Mouse (Mus musculus) thymus, adult 18-20 months (tissue): Measurements from ENCODE around the gene Fxyd3.

ENCODE experiments used
- DNase-seq, 2 experiments: peaks; one replicate each; pipeline ENCODE4 v3.0.0; 2022; ENCODE audit warnings: mixed read lengths in 2 of 2

Fxyd3 gene

DNA sequence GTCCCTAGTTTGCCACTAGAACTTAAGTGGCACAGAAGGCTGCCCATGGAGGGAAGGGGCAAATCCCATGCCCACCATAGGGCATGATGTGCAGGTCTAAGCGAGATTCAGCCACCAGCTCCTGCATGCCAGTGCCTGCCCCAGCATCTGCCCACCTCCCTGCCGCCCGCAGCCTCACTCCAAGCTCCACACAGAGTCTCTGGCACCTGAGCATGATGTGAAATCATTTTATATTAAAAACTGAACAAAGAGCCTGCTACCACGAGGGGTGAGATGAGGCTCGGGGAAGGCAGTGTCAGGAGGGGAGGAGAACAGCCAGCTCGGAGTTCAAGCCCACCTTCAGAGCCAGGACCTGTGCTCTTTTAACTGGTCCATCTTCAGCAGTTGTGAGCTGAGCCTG is 6.2 kb downstream of the Fxyd3 start:
- no peak for DNase-seq

DNA sequence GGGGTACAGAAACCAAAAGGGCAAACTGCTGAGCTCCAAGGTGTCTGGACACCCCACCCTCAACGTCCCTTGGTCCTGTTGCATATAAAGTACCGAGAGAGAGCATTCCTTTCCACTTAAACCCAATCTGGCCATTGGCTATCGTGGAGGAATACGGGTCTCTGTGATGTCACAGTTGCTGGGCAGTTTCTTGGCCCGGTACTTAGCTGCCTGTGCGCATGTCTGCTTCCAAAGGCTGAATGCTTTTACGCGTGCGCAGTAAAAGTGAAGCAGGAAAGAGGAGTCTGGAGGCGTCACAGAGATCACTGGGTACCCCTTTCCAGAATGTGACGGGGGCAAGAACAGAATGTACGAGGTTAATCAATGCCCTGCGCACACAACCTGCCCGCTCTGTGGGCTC is 7.0 kb downstream of the Fxyd3 start:
- DNase-seq, result no peak

DNA sequence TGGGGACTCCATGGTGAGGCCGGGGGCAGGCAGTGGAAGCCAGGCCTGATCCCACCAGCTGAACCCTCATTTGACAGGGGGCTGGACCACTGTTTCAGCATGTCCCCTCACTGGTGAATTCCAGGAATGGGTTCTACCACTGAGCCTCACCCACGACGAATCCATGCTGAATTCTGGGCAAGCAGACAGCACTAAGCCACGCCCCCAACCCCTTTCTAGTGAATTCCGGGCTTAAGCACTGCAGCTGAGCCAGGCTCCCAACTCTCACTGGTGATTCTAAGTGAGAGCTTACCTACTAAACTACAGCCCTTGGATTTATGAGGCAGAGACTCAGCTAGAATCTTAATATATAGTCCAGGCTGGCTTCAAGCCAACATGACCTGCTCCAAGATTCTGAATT is 8.7 kb downstream of the Fxyd3 start:
- DNase-seq, result no peak

DNA sequence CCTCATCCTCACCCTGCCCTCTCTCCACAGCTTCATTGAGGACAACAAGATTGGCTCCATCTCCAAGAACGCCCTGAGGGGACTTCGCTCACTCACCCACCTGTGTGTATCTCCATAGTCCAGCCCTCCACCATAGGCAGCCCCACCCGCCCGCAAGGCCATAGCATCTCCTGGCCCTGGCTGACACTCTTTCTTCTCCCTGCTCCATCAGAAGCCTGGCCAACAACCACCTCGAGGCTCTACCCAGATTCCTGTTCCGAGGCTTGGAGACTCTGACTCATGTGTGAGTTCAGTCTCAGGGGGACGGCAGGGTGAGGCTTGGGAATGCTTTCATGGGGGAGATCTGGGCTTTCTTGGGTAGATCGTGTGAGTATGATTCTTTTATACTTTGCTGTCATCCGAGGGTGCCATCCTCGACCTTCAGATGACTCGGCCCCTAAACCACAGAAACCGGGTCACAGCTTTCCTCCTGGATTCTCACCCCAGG is 13.4 kb downstream of the Fxyd3 start:
- DNase-seq, result no peak

DNA sequence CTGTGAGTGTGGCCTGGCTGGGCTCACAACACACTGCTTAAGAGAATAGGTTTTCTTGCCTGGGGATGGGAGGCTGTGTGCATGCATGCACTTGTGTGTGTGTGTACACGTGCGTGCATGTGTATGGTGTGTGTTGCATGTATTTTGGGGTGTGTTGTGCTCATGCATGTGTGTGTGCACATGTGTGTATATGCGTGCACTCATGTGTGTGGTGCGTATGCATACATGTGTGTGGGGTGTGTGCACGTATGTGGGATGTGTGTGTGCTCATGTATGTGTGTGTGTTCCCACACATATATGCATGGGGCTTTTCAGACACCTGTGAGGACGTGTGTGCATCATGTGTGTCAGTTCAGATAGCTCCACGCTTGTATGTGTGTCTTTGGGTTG is 15.9 kb downstream of the Fxyd3 start:
- DNase-seq, result no peak

DNA sequence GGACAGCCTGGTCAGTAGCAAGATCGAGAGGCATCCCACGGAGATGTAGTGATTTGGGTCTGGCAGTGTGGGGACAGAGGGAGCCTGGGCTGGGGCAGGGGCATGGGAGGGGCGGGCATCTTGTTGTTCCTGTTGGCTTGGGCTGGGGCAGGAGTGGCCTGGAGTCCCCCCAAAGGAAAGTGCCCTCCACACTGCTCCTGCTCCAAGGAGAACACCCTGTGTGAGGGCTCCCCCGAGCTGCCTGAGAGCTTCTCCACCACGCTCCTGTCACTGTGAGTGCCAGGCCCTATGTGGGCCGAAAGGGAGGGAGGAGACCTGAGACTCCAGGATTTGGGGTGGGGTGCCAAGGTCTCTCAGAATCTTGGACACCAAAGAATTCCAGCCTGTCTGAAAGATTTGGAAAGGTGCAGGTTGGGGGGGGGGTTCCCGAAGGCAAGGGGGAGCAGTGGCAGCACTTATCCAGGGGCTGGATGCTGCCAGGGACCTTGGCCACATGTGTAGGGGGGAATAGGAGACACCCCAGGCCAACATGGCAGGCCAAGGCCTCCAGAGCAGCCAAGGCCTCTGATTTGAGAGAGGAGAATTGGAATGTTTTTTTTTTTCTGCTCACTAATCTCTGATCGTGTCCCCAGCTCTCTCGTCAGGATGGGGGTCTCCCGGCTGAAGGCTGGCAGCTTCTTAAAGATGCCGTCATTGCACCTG is 16.4 kb downstream of the Fxyd3 start:
- DNase-seq, result no peak

DNA sequence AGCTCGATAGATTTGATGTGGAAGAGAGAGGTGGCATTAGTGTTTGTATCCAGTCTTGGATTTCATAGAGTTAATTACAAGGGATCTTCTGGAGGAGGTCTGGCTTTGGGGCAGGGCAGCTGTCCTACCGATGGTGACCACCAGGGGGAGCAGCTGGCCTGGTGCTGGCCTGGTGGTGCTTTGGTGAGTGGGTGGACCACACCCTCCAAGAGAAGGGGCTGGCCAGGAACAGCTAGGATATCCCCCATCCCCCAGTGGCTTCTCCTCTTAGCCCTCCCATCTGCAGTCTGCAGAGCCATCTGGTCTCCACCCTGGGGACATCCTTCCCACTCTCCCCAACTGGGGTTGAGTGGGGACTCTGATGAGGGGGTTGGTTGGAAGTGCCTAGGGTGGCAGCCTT is 17.4 kb downstream of the Fxyd3 start, which contains the start of gene Lgi4:
TSS of gene Lgi4 (plus strand) at position 235 of the 400 bp plus-strand sequence.
- no peak for DNase-seq

DNA sequence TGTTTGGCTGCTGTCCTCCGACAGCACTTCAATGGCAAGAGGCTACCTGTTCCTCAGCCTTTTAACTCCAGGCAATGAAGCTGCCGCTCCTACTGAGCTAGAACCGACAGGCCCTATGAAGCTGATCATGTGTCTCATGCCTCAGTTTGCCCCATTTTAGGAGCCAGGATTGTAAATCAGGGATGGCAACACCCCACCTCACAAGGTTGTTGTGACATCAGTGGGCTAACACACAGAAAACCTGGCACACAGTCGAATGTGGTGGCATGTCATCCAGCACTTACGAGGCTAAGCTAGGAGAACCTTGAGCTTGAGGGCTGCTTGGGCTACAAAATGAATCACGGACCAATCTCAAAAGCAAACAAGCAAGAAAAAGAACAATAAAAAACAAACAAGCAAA is 18.3 kb downstream of the Fxyd3 start:
- DNase-seq, result no peak

DNA sequence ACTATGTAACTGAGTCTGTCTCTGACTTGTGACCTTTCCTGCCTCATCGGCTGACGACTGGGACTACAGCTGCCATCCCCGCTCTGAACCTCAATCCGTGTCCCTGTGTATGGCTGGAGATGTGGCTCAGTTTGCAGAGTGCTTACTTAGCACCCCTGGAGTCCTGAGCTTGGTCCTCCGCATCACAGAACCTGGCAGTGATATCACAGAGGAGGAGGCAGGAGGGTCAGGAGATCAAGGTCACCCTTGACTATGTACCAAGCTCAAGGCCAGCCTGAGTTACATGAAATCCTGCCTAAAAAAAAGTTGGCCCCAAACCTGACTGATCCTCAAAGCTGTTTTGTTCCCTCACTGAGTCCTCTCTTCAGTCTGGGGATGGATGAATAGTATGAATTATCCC is 18.8 kb downstream of the Fxyd3 start:
- no peak for DNase-seq

DNA sequence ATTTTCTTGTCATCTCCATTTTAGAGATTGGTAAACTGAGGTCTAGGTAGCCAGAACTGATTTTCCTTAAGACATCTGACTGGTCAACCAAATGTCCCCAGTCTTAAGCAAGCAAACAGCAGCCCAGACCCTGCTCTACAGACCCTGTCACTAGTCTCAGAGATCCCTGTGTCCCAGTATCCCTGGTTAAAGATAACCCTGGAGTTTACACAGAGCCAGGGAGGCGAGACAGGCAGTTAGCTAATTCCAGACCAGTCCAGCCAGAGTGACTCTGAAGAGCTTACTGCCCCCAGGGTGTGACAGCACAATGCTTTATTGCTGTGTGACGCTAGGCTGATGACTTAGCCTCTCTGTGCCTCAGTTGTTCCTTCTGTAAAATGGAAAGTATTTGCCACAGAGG is 19.4 kb downstream of the Fxyd3 start, which contains the start of gene Fxyd1:
TSS of gene Fxyd1 (minus strand) at position 129 of the 400 bp plus-strand sequence.
- DNase-seq, result no peak

DNA sequence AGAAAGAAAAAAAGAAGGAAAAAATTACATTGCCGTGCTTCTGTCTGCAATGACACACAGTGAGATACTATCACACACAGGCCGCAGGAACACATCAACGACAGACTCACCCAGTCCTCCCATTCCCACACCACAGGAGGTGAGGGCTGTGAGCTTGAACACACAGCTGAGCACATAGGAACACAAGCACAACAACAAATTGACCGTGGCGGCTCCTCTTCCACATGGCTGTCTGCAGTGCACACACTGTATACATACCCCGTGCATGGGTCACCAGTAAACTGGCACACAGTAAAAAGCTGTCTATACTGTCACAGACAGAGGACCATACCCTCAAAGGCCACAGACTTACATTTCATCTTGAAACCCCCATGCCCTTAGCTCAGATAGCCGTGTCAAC is 20.1 kb downstream of the Fxyd3 start:
- no peak for DNase-seq

DNA sequence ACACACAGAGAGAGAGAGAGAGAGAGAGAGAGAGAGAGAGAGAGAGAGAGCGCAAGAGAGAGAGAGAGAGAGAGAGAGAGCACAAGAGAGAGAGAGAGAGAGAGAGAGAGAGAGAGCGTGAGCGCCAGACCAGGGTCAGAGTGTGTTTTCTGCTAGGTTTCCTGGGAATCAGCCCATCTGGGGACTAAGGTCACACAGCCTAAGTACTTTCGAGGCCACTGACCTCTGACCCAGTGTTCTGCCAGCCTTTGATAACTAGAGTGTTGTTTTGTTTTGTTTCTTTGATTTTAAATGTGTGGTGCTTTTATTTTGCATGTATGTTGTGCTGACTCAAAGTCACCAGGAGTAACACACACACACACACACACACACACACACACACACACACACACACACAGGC is 20.6 kb downstream of the Fxyd3 start:
- DNase-seq, result no peak

DNA sequence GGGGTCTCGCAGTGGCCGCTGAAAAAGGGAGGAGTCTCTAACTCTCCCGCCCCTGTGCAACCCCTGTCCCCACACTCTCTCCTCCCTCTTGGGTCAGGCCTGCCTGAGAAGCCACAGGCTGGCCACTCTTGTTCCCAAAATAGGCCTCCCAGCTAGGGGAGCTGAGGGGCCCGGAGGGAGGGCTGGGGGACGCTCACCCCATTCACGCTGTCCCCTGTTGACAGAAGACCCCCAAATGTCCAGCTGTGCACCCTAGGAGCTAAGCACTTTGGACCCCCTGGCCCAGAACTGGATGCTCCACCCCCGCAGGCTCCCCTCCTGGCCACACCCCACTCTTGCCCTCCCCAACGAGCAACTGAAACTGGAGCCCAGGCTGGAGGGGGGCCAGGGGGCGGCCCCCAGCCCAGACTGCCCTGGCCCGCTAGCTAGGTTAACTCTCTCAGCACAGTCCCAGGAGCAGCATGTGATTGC is 21.1 kb downstream of the Fxyd3 start:
- no peak for DNase-seq

DNA sequence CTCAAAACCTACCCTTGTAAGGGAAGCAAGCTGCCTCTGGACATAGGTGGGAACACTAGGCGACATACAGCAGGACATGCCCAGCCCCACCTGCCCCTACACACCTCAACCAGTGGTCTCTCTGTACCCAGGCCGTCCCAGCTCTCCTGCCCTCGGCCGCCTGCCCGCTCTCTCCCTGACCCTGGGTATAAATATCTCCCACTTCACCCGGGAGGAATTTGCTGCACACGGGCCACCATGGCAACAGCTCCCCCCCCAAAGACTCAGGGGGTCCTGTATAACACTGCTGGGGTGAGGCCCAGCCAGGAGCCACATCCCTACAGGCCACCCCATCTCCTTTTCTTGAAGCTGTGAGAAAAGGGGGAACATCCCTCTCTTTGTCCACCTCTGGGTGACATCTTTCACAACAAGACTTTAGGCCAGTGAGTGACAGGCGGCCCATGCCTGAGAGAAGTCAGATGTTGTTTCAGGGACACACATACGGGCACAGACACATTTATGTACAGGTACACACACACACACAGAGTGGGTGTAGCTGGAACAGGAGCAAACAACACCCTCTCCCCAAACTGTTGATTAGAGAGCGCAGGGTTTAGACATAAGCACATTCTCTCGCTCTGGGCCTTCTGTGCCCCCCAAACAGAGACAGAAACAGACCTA is 21.7 kb downstream of the Fxyd3 start:
- DNase-seq, result no peak

DNA sequence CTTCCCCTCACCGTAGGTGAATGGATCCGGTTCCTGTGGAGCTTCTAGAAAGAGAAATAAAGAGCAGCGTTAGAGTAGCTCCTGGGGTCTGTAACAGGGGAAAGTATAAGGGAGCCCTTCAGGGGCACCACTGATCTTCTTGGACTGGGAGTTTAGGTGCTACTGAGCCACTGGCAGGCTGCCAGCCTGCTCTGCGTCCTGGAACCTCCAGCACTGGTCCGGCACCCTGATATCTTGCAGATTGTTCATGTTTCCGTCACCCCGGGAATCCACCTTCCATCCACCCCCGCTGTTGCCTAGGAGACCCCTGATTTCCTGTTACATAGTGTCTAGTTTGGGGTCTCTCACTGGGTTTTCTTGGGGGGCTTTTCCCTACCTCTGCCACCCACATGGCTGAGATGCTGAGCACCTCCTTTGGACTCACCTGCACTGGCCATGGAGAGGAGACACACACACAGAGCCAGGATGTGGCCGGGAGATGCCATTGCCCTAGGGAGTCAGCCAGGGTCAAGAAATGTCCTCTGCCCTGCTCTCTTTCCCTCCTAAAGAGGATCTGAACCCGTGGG is 22.5 kb downstream of the Fxyd3 start:
- no peak for DNase-seq

DNA sequence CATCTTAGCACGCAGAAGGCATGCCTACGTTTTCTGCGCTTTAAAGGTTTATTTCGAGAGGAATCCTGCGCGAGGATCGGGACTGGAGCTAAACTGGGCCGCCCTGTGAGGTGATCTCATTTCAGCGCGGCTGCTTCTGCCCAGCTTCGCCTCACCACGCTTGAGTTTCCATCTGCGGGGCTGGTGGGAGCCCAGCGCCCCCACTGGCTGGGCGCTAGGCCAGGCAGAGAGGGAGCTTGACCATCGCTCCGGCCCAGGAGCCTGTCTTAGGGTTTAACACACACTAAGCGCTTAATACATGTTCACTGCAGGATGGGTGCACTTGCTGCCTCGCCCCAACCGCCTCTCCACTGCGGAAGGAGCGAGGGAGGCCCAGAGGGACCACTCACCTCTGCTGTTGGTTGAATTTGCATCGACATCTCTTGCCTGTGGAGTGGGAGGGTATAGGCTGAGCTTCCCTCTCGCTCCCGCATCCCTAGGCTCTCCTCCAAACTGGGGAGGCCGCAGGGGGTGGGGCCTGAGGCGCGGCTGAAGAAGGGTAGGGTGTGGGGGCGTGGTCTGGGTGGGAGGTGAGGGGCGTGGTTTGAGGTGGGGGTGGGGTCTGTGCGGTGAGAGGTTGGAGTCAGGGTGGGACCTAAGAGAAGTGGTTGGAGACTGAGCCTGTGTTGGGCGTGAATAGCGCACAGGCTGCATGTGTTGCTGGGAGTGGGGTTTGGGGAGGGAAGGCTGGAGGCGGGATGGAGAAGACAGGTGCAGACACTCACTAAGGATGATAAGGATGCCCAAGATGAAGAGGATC is 23.7 kb downstream of the Fxyd3 start:
- no peak for DNase-seq

DNA sequence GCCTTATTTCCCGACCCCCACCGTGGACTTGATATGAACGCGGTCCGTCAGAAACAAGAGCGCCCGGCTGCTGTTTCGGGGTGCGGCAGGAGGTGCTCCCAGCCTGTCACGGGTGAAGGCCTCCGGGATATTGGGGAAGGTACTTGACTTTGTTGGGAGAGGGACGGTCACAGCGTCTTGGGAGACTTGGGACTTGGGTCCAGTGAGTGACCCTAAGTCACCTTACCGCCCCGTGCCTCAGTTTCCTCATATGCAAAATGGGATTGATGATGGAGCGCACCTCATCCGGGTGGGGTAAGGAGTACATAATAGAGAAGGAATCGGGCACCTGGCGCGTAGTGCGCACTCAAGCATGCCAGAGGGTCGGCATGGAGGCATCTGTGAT is 24.3 kb downstream of the Fxyd3 start:
- DNase-seq, result no peak

DNA sequence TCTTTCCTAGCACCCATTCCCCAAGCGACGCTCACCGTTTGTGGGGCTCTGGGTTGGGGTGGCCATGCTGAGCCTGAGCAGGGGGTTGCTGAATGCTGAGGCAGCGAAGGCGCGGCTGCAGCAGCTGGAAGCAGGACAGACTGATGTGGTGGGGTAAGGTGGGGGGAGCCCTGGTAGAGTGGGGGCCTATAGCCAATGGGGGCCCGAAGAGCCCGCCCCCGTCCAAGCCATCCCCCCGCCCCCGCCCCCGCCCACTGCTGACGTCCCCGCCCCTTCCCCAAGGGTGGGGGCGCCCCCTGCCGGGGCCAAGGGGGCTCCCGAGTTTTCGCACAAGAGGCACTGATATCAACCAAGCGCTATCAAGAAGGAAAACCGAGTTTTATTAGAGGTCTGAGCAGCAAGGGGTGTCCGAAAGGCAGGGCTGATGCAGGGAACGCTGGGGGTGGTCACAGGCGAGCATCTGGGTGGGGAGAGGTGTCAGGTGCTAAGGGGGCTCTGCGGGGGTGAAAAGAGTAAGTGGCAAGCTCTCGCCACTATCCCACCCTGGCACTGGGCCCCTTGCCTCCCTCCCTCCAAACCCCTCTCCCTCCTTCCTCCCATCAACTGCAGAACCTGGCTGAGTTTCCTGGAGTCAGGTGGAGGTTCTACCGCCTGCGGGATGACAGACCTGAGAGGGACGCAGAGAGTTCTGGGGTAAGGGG is 25.0 kb downstream of the Fxyd3 start, which contains the start of gene Fxyd7:
TSS of gene Fxyd7 (minus strand) at position 147 of the 701 bp plus-strand sequence.
- no peak for DNase-seq

DNA sequence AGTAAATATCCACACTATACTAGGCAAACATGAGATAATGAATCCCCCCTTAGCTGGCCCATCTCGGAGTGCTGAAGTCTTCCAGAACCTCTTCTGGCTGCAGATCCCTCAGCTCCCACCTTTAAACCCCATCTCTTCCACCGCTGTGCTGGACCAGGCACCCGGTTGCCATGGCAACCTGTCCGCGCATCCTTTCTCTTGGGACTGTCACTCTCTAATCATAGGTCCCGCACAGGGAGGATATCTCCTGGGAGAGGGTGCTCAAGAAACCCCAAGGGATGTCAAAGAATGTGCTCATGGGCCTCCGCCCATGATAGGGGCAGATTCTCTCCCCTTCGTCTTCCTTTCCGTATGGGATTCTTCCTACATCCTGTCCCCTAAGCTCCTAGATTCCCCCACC is 25.6 kb downstream of the Fxyd3 start:
- DNase-seq, result no peak

DNA sequence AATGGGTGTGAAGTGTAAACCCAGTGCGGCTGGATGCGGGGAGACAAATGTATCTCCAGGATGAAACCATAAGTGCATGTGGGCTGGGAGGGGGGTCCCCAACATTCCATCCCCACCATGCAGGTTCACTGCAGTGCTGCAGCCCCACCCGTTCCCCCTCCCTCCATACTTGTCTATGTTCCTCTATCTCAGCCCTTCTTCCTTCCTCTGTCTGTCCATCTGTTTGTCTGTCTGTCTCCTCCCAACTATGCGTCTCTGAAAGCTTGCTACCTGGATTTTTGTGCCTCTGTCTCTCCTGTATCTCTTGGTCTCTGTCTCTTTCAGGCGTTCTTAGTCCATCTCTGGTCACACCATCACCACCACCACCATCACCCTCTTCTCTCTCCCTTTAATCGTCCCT is 26.0 kb downstream of the Fxyd3 start:
- no peak for DNase-seq

DNA sequence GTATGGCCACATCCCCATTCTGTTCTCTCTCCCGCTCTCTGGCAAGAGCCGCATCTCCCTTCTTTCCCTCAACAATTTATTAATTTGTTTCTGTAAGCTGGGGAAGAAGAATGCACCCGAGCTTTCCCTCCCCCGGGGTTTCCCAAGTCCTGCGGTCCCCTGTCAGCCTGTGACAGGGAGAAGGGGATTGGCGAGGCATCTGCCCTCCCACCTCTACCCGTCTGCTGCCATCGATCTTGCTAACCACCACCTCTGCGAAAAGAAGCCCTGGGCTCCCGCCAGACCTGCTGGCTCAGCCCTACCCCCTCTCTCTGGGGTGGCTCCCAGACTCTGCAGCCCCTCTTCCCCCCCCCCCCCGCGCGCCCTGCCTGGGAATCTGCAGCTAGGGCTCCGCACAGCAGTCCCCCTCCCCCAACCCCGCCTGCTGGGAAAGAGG is 26.6 kb downstream of the Fxyd3 start:
- no peak for DNase-seq

DNA sequence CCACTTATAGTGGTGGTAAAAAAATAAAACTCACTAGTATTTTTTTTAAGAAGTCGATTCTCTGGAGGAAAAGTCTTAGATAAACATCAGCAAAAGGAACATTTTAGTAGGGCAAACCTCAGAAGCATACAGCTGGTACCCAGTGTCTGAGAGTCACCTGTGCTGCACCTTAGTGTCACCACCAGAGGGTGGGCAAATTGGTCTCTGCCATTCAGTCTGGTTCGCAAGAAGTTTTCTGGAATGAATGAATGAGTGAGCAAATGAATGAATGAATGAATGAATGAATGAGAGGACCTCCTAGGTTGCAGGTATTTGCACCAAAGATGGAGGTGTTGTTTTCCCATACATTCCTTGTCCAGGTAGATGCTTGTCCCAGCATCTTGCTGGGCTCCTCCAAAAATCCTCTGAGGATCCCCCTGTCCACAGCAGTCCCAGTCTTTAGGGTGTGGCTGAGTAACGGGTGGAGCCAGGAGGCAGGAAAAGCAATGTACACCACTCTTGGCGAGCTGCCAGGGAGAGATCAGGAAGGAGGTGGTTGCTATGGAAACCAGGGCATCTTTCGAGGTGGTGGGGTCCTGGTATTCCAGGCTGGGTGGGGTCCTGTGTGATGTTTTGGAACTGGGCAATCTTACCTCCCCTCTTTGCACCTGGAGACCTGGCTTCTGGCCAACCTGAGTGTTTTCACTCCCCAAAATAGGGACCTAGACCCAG is 27.2 kb downstream of the Fxyd3 start:
- no peak for DNase-seq
